Mouse (Mus musculus): ENCODE data around the gene Atxn2.

The Atxn2 gene

DNA sequence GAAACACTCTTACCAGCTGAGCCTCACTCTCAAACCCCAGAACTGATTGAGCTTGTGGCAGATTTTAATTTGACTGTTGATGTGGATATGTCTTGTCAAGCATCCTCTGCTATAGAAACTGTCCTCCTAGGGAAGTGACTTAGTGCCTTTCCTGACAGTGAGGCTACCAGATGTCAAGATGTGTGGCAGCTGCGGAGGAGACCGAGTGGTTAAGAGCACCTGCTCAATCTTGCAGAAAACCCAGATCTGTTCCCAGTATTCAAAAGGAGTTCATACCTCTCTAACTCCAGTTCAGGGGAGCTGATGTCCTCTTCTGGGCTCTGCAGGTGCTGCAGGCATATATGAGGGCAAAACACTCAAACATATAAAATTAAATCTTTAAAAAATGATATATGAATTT is 53.9 kb downstream of the Atxn2 start:
- no peak for DNase-seq (ENCODE audit: low read depth, low spot score)

DNA sequence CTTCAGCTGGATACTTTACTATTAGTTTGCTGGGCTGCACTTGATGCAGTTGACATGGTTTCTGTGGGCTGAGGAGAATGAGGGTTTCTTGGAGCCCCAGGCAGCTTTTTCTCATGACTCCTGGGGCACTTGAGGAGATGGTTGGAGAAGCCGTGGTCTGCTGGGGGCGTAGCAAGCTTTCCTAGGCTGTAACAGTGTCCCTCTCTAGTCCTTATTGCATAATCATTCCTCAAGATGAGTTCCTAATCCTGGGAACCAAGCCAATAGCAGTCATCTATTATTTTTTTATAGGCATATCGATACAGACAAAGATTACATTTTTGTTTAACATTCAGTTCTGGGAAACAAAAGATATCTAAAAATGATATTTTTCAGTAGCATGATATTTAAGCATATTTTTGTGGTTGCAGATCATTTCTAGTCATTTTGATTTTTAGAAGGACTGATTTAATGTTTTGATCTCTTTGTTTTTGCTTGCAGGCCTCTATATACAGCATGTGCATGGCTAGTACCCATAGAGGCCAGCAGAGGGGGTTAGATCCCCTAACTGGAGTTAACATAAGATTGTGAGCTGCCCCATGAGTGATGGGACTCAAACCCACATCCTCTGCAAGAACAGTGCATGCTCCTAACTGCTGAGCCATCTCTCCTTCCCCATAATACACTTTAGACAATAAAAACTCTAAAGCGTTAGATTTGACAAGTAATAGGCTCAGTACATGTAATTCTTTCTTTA is 55.1 kb downstream of the Atxn2 start:
- no peak for DNase-seq (ENCODE audit: low read depth, low spot score)

DNA sequence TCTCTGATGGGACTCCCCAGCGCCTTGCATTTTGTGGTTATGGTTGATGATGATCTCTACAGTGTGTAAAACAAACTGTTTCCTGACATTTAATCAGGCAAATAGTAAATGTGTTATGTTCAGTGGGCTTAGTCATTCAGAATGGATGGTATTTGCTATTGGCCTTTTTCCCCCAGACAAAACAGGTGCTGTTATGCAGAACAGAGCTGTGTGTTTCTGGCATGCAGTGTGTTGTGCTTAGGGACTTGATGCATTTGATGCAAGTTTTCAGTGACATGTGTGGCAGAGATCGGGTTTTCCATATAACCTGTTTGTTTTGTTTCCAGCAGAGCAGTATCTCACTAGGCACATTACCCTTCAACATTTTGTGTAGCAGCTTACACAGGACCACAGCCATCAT is 56.4 kb downstream of the Atxn2 start:
- no peak for DNase-seq (ENCODE audit: low read depth, low spot score)

DNA sequence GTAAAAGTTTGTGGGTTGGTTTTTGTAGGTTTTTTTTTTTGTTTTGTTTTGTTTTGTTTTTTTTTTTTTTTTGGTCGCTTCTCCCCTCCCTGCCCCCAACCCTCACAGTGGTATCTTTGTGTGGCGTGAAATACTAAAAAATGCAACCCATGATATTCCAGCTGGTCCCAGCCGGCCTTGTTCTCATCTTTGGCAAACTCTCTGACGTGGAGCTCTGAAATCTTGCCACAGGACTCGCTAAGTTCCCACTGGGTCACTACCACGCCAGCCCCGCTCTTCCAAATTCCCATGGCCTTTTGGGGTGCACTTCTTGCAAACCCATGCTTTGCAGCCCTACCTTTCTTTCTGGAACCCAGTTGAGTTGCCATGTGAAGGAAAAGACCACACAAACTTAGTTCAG is 58.7 kb downstream of the Atxn2 start:
- no peak for DNase-seq (ENCODE audit: low read depth, low spot score)

DNA sequence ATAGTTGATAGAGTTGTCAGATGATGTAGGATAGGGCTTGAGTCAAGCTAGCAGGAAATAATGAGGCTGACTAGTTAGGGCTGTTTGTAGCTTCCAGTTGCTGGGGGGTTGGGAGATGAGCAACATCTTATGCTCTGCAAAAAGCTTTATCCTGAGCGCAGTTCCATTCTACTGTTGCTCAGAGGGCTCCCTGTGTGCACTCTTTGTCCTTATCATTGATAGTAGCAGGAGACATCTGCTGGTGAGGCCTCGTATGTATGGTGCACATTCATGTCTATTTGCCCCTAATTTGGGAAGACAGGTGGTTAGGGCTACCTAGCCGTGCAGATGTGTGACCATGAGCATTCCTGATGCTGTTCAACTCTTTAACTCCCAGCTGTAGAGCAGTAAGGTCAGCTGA is 60.5 kb downstream of the Atxn2 start:
- no peak for DNase-seq (ENCODE audit: low read depth, low spot score)

DNA sequence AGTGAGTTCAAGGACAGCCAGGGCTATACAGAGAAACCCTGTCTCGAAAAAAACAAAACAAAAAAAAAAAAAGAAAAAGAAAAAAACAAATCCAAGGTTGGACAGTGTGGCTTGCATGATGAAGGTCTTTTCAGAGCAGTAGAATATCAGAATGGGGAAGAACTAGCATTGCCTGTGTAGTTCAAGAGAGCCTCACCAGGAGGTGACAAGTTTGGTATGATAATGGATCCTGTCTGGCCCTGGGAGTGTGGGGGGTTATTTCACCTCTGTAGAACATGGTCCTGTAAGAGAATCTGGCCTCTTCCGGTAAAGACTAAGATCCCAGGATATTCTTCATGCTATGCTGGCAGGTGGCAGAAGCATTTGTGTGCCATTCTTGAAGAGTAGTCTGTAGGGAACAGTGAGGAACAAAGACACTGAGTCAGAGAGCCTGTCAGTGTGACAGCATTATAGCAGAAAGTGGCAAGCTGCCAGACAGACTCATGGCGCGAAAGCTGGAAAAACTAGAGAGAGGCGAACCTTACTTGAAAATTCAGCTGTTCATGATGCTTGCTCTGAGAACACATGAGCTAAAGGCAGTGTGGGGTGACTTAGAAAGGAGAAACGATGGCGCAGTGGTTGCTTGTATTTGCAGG is 67.5 kb downstream of the Atxn2 start:
- no peak for DNase-seq (ENCODE audit: low read depth, low spot score)

DNA sequence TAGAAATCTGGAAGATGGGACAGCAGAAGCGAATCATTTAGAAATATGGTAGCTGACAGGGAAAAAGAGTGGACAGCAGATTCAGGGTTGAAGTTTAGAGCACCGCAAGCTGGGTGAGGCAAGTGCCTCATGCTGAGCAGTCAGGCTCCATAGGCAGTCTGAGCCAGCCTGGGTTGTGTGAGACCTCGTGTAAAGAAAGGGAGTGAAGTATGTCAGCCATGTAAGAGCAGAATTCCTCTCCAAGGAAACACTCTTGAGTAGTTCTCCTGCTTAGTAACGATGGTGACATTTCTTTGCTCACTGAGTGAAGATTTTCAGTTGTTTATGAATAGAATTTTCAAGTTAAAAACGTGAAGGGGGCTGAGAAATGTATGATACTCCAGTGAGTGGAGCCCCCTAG is 69.0 kb downstream of the Atxn2 start:
- DNase-seq (ENCODE audit: low read depth, low spot score), result no peak

DNA sequence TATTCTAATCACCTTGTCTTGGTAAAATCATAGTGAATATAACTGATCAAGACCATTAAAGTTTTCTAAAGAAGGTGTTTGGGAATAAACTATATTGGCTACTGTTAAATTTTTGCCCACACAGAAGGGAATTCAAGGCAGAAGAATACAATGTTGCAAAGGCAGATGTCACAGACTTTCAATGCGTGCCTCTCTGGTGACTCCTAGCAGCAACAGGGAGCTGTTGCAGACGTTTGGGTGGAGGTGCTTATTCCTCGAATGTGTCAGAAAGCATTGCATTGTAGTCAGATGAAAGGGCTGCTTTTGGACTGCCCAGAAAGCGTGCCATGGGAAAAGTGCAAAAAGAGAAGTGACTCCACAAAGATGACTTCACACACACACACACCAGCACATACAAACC is 71.3 kb downstream of the Atxn2 start:
- no peak for DNase-seq (ENCODE audit: low read depth, low spot score)

DNA sequence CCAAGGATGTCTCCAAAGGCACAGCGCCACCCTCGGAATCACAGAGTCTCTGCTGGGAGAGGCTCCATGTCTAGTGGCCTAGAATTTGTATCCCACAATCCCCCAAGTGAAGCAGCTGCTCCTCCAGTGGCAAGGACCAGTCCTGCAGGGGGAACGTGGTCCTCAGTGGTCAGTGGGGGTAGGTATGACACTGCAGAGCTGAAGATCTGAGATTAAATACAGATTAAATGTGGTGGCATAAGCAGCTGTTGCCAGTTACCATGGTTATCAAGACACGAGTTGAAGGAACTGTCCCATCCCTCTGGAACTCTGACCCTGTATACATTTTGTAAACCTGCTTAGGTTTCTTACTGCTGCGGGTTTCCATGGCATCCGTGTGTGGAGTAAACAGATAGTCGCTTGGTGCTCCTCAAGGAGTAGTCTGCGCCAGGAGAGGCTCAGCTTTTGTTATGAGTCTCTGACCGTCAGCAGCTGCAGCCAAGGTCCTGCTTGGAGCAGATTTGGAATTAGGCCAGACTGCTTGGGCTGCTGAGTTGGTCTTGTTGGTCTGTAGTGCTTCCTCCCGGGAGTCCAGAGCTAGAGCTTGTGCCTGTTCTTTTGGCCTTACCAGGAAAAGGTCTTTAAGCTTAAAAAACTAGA is 72.8 kb downstream of the Atxn2 start:
- no peak for DNase-seq (ENCODE audit: low read depth, low spot score)

DNA sequence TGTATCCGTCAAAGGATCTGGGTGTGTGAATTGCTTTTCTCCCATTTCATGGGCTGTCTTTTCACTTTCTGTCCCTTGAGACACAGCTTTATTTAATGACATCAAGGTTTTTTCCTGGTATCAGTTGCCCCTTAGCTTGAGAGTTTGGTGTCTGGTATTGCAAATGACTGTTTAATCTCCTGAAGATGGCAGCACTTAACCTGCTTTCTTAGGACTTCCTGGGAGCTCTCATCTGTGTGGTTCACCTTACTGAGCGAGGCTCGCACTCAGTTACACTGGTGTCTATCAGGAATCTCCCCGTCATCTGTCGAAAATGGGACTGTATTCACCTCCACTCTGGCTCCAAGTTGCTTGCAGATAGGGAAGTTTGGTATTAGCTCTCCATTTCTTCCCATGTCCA is 79.9 kb downstream of the Atxn2 start:
- no peak for DNase-seq (ENCODE audit: low read depth, low spot score)

DNA sequence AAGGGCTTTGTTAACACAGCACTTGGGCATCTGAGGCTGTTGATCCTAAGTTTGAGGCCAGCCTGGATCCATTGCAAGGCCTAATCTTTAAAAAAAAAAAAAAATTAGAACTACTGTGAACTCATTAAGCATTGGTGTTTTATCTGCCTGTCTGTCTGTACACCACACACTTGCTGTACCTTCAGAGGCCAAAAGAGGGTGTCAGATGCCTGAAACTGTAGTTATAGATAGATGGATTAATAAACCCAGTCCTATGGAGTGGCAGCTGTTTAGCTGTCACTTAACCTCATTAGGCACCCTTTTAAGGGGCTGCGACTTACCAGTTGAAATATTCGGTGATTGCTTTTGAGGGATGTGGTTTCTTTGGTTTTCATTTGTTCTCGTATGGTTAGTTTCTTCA is 84.7 kb downstream of the Atxn2 start:
- DNase-seq (ENCODE audit: low read depth, low spot score), result no peak

DNA sequence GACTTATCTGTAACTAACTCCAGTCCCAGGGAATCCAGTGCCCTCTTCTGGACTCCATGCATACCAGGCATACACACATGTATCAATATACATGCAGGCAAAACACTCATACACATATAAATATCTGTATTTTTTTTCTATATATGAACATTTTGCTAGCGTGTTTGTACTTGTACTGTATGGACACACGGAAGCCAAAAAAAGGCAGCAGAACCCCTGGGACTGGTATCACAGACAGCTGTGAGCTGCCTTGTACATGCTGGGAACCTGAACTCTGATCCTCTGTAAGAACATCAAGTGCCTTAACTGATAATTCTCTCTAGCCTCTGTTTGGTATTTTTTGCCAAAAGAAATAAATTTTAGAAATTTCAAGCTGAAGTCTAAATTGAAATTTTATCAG is 87.3 kb downstream of the Atxn2 start:
- DNase-seq (ENCODE audit: low read depth, low spot score), result no peak

DNA sequence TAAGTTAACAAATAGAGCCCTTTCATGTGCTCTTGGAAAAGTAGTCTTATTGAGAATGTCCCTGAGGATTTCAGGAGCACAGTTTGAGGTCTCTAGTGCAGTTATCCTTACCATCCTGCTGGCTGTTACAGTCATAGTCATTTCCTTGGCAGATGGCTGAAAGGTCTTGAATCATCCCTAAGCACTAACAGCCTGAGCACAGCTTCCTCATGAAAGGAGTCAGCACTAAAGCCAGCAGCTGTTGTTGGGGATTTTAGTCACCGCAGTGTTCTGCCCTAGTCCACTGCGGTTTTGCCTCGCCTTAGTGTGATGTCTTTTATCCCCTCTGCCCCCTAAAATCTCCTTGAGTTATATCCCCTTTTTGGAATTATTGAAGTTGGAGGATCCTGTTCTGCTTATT is 96.0 kb downstream of the Atxn2 start:
- DNase-seq (ENCODE audit: low read depth, low spot score), result no peak

DNA sequence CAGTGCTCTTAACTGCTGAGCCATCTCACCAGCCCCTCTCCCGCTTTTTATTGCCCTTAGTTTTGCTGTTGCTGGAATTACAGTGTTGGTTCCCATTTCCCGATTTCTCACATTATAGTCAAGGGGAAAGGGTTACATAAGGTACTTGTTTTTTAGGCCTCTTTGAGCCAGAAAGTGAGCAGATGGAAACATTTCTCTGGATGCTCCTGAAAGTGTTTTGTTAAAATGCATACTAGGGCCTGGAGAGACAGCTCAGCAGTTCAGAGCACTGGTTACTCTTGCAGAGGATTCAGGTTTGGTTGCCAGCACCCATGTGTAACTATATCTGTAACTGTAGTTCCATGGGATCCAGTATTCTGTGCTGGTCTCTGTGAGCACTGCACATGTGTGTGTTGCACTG is 97.1 kb downstream of the Atxn2 start:
- no peak for DNase-seq (ENCODE audit: low read depth, low spot score)

DNA sequence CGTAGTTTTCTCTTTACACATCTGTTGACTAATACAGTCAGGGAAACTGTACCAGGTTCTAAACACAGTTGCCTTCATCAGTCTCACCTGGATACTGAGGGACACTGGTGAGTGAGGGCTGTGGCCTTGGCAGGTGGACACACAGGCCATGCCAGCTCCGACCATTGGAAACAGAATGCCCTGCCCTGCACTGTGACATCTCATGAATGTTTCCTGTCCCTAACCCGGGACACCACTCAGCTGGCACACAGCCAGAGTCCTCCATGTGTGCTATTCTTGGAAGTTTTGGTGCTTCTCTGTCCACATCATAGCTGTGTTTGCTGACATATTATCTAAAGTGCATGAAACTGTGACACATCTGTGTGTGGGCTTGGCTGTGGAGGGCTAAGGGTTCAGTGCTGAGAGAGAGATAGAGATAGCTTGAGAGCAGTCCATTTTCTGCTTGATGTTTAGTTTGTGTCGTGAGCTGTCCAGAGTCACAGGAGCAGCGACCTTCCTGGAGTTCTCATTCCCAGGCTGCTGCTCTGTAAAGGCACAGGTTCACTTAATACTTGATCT is 98.6 kb downstream of the Atxn2 start:
- DNase-seq (ENCODE audit: low read depth, low spot score), result no peak

DNA sequence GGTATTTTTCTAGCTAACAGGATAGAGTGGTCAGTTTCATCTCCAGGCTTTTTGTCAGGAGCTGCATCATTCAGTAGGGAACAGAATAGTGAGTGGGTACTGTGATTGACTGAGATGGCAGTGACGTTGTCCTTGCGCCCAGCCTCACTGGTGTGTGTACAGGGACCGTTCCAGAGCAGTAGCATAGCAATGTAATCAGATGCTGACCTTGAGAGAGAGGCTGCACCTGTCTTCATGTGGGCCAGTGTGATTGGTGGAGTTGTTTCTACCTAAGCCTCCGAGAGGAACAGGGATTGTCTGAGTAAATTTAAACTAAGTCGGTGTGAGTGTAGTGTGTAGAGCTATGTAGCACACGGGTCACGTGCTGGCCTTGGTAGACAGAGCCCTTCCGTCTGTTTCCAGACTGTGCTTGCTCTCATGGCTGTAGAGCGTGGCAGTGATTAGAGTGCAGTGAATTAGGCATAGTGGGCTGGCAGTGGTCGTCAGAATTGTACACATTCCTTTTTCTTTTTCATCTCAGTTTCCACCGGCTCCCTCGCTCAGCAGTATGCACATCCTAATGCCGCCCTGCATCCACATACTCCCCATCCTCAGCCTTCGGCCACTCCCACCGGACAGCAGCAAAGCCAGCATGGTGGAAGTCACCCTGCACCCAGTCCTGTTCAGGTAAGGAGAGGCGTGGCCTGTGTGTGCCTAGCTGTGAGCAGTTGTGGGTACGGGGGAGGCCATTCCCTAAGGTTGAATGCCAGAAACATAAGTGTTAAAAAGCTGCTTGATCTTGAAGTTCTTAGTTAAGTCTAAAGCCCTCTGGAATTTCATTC is 99.4 kb downstream of the Atxn2 start:
- DNase-seq (ENCODE audit: low read depth, low spot score), result no peak

DNA sequence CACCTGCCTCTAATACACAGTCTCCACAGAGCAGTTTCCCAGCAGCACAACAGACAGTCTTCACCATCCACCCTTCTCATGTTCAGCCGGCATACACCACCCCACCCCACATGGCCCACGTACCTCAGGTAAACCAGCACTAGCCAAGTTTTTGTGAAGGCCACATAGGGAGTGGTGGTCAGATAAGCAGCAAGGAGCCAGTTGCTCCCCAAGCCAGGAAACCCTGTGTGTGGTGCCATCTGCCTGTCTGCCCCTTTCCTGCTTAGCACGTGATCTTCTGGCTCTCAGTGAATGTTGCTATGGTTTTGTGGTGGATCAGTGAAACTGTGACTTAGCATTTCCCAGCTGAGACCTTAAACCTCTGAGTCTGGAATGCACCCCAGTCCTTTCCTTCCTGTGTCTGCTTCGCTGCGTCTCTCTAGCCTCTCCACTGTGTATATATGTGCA is 100.4 kb downstream of the Atxn2 start:
- DNase-seq (ENCODE audit: low read depth, low spot score), result no peak

DNA sequence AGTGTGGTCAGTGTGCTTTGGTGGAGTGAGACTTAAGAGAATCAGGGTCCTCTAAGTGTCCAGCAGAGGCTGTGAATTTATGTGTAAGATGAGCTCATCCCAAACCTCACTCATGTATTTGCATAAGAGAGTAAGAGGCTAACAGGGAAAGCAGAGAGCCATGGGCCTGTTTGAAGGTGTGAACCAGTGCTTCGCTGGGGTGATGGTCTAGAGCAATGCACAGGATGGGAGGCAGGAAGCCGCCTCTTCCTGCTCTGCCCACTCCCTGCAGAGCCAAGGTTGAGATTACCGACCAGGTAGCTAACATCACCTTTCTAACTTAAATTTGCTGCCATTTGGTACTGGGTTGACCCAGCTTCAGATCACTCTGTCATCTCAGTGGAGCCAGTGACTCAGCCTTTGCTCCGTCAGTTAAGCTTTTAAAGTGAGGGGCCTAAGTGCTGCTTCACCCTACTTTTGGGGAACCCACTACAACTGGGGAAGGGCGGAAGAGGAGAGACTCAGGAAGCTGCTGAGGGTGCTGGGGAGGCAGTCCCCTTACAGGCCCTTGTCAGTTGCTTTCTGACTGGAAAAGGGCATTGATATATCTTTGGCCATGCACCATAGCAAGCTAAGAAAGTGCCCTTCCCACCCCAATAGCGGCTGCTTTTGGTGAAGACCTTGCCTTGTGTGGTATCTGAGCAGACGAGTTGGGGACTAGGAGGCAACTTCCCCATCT is 101.5 kb downstream of the Atxn2 start:
- no peak for DNase-seq (ENCODE audit: low read depth, low spot score)

DNA sequence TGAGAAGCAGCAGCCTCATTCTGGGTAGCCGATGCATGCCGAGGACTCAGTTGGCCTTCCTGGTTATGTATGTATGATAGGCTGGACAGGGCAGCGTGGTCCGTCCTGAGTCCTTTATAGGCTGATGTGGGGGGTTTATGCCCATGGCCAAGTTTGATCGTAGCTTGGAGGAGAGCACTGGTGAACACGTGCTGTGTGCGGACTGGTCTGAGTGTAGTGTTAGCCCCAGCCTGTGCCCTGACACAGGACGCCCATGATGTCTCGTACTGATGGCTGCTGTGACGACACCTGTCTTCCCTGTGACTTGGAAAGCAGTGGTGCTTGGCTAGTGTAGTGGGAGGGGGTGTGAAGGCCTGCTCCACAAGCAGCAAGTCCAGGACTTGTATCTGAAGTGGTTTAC is 102.6 kb downstream of the Atxn2 start:
- no peak for DNase-seq (ENCODE audit: low read depth, low spot score)

DNA sequence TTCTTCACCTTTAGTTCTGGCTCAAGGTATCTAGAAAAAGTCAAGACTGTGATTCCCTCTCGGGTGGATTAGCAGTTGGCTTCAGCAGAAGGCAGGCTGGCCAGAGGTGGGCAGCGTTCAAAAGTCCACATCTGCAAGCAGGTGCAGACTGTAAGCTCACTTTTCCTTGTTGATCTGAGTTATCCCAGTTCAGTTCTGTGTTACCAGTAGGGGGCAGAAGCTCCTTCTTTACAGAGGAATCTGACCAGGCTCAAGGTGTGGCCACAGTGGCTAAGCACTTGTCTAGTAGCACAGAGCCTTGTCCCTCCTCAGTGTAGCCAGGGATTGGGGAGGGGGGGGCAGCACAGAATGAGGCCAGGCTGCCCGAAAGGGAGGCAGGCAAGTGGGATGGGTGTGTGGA is 103.9 kb downstream of the Atxn2 start:
- DNase-seq (ENCODE audit: low read depth, low spot score), result peak; percentile 67

DNA sequence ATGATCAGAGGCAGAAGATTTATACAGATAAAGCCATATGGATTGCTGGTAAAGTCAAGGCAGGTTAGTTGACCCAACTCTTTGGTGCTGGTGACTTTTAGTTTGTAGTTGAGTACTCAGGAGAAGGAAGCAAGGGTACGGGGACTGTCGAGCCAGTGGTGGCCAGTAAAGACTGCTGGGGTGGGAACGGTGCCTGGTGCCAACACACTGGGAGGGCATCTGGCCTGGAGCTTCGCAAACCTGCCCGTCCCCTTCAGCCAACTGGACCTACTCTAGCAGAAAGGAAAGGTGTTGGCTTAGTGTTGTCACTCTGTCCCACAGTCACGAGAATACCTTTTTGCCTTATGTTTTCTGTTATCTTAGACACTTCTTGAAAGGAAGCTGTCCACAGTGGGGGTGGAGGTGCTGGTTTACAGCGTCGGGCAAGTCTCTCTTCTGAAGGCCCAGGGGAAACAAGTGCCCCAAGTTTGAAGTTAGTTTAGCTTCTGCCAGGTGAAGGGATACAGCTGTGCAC is 104.8 kb downstream of the Atxn2 start:
- DNase-seq (ENCODE audit: low read depth, low spot score), result no peak
